Mouse (Mus musculus) activated CD4-positive, CD25-positive, alpha-beta regulatory T cell, adult 4 months (primary cell): ENCODE results near the gene Npl. TPM values are rescaled to one million over a fixed set of nuclear protein-coding genes. Genes with fewer than 3 reads are reported as not detected.
A peak's percentile ranks its signal among the peaks of the same experiment; 100 is the strongest.
"Not testable (repeated sequence)": the region's sequence is repeated elsewhere in the genome, so short reads cannot be mapped to it uniquely, and the experiment has no call there.

Experiments
- ATAC-seq: one replicate; pipeline ENCODE4 v1.8.0; 2017
- polyA plus RNA-seq, 2 experiments: library from polyadenylated mRNA; unstranded; fragments of 100-300 nt; shearing (Covaris generic); gene quantifications; one replicate each; pipeline ENCODE4 v1.2.1; 2017

Npl gene
- polyA plus RNA-seq, 2 experiments from 2014 or later, result not detected

GRCm38 (mm10) chr1:153540753-153541152 lies 9.1 kb downstream of the Npl start:
- ATAC-seq, result no peak

GRCm38 (mm10) chr1:153539739-153540333 lies 10.0 kb downstream of the Npl start:
- no peak for ATAC-seq

GRCm38 (mm10) chr1:153535611-153536010 lies 14.2 kb downstream of the Npl start:
- ATAC-seq, result no peak

GRCm38 (mm10) chr1:153532896-153533295 lies 16.9 kb downstream of the Npl start:
- ATAC-seq, result not testable (repeated sequence)

GRCm38 (mm10) chr1:153532234-153532841 lies 17.5 kb downstream of the Npl start:
- no peak for ATAC-seq

- ATAC-seq, result no peak
These were observed 18.1 kb downstream of the Npl start for GRCm38 (mm10) chr1:153531677-153532233.

GRCm38 (mm10) chr1:153522116-153522515 lies 27.7 kb downstream of the Npl start:
- no peak for ATAC-seq

- no peak for ATAC-seq
These were observed 34.5 kb downstream of the Npl start for GRCm38 (mm10) chr1:153515368-153515767.

GRCm38 (mm10) chr1:153510330-153511009 lies 39.4 kb downstream of the Npl start:
- no peak for ATAC-seq

- not testable (repeated sequence) for ATAC-seq
These were observed 40.3 kb downstream of the Npl start for GRCm38 (mm10) chr1:153509569-153509968.

- ATAC-seq, result no peak
These were observed 40.8 kb downstream of the Npl start for GRCm38 (mm10) chr1:153509012-153509411.

- ATAC-seq, result no peak
These were observed 43.6 kb downstream of the Npl start for GRCm38 (mm10) chr1:153506266-153506665.

- ATAC-seq, result no peak
These were observed 48.1 kb downstream of the Npl start for GRCm38 (mm10) chr1:153501644-153502321.

GRCm38 (mm10) chr1:153500030-153500429 lies 49.8 kb downstream of the Npl start:
- no peak for ATAC-seq

GRCm38 (mm10) chr1:153496030-153496429 lies 53.8 kb downstream of the Npl start:
- no peak for ATAC-seq

- ATAC-seq, result no peak
These were observed 55.9 kb downstream of the Npl start for GRCm38 (mm10) chr1:153493931-153494330.

- no peak for ATAC-seq
These were observed 56.5 kb downstream of the Npl start for GRCm38 (mm10) chr1:153493338-153493737.

- ATAC-seq, result no peak
These were observed 58.0 kb downstream of the Npl start for GRCm38 (mm10) chr1:153491822-153492221.

- no peak for ATAC-seq
These were observed 58.5 kb downstream of the Npl start for GRCm38 (mm10) chr1:153491345-153491744.

- no peak for ATAC-seq
These were observed 59.9 kb downstream of the Npl start for GRCm38 (mm10) chr1:153489963-153490362.

GRCm38 (mm10) chr1:153489540-153489939 lies 60.3 kb downstream of the Npl start:
- ATAC-seq, result no peak

- ATAC-seq, result no peak
These were observed 60.7 kb downstream of the Npl start for GRCm38 (mm10) chr1:153489132-153489531.

GRCm38 (mm10) chr1:153487500-153487879 lies 62.4 kb downstream of the Npl start, which contains the start of gene Dhx9:
Gene Dhx9 (minus strand): TSS chr1:153487660.
- peak; percentile 78 for ATAC-seq
